Mouse (Mus musculus): ENCODE measurements around the gene Mink1. TPM values are rescaled to one million over a fixed set of nuclear protein-coding genes. Genes with fewer than 3 reads are reported as not detected.

Gene Mink1
- polyA plus RNA-seq, 1 experiment from 2014 or later, result 63.2 TPM

DNA sequence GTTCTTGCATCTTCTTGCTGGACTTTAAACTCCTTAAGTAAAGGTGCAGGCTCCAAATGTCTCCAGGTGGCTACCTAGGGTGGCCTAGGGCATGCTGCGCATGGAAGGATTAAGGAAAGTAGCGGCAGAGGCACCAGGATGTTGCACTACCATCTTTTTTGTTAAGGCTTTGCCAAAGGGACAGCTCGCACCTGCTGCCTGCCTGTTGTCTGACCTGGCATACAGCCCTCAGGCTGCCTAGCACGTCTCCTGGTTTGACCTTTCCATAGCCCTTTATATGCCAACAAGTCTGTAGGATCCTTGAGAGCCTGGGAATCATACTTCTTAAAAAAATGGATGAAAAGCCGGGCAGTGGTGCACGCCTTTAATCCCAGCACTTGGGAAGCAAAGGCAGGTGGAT, 80.4 kb downstream of the Mink1 start:
- ATAC-seq, result no peak
- CTCF ChIA-PET, result no interaction called here

DNA sequence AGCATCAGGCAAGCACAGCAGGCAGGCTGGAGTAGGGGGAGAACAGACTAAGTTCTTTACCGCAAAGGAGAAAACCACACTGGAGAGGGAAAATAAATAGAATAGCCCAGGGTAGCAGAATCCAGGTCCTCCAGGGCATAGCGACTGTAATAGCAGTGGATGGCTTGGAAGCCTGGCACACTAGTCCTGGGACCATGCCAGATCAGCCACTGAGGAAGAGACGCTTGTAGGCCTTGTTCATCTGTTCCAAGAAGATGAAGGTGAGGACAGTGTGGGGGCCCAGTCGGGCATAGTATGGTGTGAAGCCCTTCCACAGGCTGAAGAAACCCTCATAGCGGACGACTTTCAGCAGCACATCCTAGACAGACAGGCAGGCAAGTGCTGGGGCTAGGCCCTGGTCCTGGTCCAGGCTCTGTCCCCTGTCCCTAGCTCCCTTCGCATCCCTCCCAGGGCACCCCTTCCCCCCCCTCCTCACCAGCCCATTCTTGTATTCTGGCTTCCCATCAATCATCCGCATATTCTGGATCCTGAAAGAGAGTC, 82.0 kb downstream of the Mink1 start:
- ATAC-seq, result no peak

More for the DNA sequence above, 80.4 kb downstream of the Mink1 start:
- no peak for TF ChIP-seq CTCF (IDR thresholded peaks at IDR 0.05)
- POLR2A ChIA-PET, result no interaction called here
- DNase-seq (ENCODE audit: low read depth, low spot score), result no peak
- H3K27me3 ChIP-seq, result no peaks in the 10 kb centered on the region
- in situ Hi-C loops (cut with MboI; ENCODE audit: low pct_unique_long_range_greater_than_20kb), result no loop called here

DNA sequence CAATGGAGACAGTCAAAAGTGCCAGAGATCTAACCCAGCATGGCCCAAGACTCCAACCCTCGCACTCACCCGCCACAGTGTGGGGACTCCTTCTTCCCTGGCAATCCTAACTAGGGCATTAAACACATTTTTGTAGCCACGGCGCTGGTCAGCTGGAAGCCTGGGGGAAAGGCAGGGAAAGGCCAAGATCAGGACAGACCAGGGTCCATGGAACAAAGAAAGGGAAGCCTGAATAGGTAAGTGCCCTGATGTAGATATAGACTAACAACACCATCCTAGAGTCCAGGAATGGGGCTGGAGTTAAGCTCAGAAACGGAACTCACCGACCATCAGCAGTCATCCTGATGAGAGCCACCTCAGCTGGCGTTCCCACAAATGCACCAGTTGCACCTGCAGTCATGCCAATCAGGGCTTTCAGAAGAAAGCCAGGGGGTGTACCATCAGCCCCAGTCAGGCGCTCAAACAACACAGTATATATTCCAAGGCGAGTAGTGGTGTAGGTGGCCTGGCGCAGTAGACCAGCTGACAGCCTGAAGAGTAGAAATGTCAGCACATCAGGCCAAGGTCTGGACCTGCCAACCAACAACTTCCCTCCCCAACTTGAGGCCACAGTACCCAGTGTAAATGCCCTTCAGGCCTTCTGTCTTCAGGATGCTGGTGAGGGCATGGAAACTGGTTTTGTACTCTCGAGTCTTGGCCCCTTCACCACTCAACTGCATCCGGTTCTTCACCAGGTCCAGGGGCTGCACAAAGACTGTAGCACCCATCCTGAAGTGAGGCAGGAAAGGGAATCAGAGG, 83.0 kb downstream of the Mink1 start:
- in situ Hi-C loops (cut with MboI; ENCODE audit: low pct_unique_long_range_greater_than_20kb), result no loop called here
- no peak for TF ChIP-seq CTCF (IDR thresholded peaks at IDR 0.05)
- ATAC-seq (no peak), DNase-seq (ENCODE audit: low read depth, low spot score) (no peak)
- no peaks in the 10 kb centered on the region for H3K27me3 ChIP-seq
- ChIA-PET POLR2A (interaction anchor here (1.2 to 3.2 kb wide), 2 partner anchors 15 to 42 kb away, joined by 3 to 7 read pairs; partner anchors contain the start of gene Camta2), CTCF (interaction anchor here (1.1 kb wide), 1 partner anchor 21 kb away, joined by 3 read pairs; no protein-coding TSS in a partner anchor)

More for the DNA sequence above, 82.0 kb downstream of the Mink1 start:
- TF ChIP-seq CTCF (IDR thresholded peaks at IDR 0.05), result no peak
- POLR2A ChIA-PET, result interaction anchor here (1.2 kb wide), 1 partner anchor 14 kb away, joined by 3 read pairs; no protein-coding TSS in a partner anchor
- in situ Hi-C loops (cut with MboI; ENCODE audit: low pct_unique_long_range_greater_than_20kb), result no loop called here
- DNase-seq (ENCODE audit: low read depth, low spot score), result no peak
- CTCF ChIA-PET, result interaction anchor here (1.1 kb wide), 1 partner anchor 20 kb away, joined by 3 read pairs; no protein-coding TSS in a partner anchor
- no peaks in the 10 kb centered on the region for H3K27me3 ChIP-seq

DNA sequence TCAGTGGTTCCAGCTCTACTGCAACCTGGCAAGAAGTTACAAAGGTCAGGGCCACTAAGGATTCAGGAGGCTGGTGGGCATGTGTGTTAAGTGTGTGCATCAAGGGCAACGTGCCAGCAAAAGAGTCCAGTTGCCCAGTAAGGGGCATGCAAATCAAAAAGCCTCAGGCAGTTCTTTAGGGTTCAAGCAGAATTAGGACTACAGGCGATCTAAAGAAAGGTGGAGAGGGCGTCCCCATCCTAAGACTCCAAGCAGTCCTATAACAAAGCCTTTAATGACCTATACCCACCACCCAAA, 83.5 kb downstream of the Mink1 start:
- in situ Hi-C loops (cut with MboI; ENCODE audit: low pct_unique_long_range_greater_than_20kb), result no loop called here
- ATAC-seq (peak; percentile 2), DNase-seq (ENCODE audit: low read depth, low spot score) (no peak)
- H3K27me3 ChIP-seq, result no peaks in the 10 kb centered on the region
- CTCF ChIA-PET, result no interaction called here
- POLR2A ChIA-PET, result interaction anchor here (1.0 to 4.2 kb wide), 4 partner anchors 15 to 82 kb away, joined by 4 to 21 read pairs (median 6); partner anchors contain the start of genes Camta2 and Spag7
- no peak for TF ChIP-seq CTCF (IDR thresholded peaks at IDR 0.05)

DNA sequence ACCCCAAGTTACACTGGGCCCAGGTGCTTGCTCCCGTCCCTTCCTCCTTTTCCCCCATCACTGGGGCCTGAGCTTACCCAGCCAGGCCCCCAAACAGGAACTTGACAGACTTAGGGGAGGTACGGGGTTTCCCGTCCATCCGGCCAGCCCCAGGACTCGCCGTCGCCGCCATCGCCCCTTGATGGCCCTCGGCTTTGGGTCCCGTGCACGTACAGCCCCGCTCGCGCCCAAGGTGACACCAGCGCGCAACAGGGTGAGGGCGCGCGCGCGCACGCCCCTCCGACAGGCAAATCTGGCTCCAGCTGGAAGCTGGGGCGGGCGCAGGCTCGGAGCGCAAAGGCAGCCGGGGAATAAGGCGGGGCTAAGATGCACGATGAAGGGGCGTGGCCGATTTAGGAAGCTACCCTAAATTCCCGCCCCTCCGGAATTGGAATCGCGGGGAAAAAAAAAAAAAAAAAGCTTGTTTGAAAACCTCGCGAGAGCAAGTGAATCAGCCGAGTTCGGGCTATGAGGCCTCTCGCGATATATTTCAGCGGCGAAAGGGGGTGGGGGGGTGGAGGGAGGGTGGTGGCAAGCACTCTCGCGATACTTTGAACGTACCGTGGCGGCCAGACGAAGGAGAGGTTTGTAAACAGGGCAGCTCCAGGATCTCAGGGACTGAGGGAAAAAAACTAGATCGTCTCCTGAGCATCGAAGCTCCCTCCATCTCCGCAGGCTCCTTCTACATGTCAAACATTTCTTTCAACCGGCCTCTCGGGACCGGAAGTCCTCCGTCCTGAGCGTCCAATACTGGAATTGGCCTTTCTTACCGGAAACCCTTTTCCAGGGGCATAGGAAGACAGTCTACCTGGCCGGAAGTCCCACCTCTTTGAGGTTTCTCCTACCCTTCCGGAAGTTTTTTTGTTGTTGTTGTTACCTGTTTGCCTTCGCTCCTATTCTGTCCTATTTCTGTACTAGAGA, 84.3 kb downstream of the Mink1 start, which contains the start of the genes Rnf167 and Slc25a11:
Gene Rnf167 (plus strand): TSS at position 545 of the 960 bp plus-strand sequence.
Gene Slc25a11 (minus strand): TSS at position 789 of the 960 bp plus-strand sequence.
- CTCF ChIA-PET, result interaction anchor here (0.8 to 1.5 kb wide), 4 partner anchors 12 to 108 kb away, joined by 3 read pairs; no protein-coding TSS in a partner anchor
- peak; percentile 98 for DNase-seq (ENCODE audit: low read depth, low spot score)
- POLR2A ChIA-PET, result interaction anchor here (0.6 to 4.2 kb wide), 8 partner anchors 9 to 1793 kb away, joined by 3 to 21 read pairs (median 4); partner anchors contain the start of genes Camta2 and Spag7
- ATAC-seq, result peak; percentile 65
- no peak for TF ChIP-seq CTCF (IDR thresholded peaks at IDR 0.05)
- H3K27me3 ChIP-seq, result no peaks in the 10 kb centered on the region
- in situ Hi-C loops (cut with MboI; ENCODE audit: low pct_unique_long_range_greater_than_20kb), result no loop called here

DNA sequence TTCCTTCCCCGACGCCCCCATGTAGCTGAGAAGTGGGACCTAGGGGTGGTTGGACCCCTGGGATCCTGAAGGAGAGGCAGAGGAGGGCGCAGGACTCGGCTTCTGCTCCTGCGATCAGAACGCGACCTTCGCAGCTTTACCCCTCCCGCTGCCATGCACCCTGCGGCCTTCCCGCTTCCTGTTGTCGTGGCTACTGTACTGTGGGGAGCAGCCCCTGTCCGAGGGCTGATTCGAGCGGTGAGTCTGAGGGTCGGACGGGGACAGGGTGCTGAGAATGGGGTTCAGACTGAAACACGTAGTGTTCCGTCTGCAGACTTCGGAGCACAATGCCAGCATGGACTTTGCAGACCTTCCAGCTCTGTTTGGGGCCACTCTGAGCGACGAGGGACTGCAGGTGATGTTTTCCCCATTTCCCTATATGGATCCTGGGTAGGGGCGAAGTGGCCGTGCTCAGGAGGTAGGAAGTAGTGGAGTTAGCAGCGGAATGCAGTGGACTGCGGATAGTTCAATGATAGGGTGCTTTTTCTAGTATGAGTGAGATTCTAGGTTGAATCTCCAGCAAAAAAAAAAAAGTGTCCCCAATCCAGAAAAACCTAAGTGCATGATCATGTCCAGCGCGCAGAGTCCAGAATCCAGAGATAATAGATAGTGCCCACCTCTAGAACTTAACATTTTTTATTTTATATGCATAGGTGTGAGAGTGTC, 85.2 kb downstream of the Mink1 start:
- no peak for TF ChIP-seq CTCF (IDR thresholded peaks at IDR 0.05)
- no peaks in the 10 kb centered on the region for H3K27me3 ChIP-seq
- ATAC-seq (no peak), DNase-seq (ENCODE audit: low read depth, low spot score) (no peak)
- in situ Hi-C loops (cut with MboI; ENCODE audit: low pct_unique_long_range_greater_than_20kb), result no loop called here
- ChIA-PET POLR2A (interaction anchor here (0.6 to 4.2 kb wide), 6 partner anchors 8 to 1794 kb away, joined by 3 to 21 read pairs (median 4); partner anchors contain the start of genes Camta2 and Spag7), CTCF (interaction anchor here (0.9 to 1.5 kb wide), 2 partner anchors 13 to 20 kb away, joined by 3 read pairs; no protein-coding TSS in a partner anchor)

DNA sequence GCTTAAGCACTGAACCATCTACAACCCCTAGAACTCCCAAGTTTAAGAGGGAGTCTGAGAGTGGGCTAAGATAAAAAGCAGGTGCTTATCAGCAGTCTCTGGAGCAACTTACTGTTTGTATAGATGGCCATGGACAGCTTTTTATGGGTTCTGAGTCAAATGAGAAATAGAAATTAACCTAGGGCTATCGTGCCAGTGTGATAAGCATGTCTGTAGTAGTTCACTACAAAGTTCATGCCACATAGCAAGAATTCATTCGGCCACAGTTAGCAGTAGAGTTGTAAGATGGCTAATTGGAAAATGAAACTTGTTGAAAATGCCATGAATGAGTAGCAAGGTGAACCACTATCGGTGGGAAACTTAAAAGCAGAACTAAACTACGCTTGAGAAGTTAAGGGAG, 85.8 kb downstream of the Mink1 start:
- ChIA-PET CTCF (interaction anchor here (1.1 kb wide), 1 partner anchor 14 kb away, joined by 3 read pairs; no protein-coding TSS in a partner anchor), POLR2A (interaction anchor here (3.2 to 4.2 kb wide), 2 partner anchors 20 to 39 kb away, joined by 7 to 21 read pairs; partner anchors contain the start of genes Camta2 and Spag7)
- TF ChIP-seq CTCF (IDR thresholded peaks at IDR 0.05), result no peak
- DNase-seq (ENCODE audit: low read depth, low spot score), result no peak
- in situ Hi-C loops (cut with MboI; ENCODE audit: low pct_unique_long_range_greater_than_20kb), result no loop called here
- no peaks in the 10 kb centered on the region for H3K27me3 ChIP-seq
- no peak for ATAC-seq

DNA sequence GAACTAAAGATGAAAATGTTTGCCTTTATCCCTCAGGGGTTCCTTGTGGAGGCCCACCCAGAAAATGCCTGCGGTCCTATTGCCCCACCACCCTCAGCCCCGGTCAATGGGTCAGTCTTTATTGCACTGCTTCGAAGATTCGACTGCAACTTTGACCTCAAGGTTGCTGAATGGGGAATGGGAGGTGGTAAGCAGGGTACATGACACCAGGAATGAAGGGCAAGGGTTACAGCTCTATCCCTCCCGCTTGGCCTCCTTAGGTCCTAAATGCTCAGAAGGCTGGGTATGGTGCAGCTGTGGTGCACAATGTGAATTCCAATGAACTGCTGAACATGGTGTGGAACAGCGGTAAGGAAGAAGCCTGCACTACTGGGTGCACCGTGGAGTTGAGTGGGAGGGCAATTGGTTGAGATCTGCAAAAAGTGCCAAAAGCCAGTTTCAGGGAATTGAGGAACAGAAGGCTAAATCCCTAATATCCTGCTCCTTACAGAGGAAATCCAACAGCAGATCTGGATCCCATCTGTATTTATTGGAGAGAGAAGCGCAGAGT, 86.6 kb downstream of the Mink1 start:
- ChIA-PET CTCF (interaction anchor here (1.1 kb wide), 1 partner anchor 13 kb away, joined by 3 read pairs; no protein-coding TSS in a partner anchor), POLR2A (interaction anchor here (4.2 kb wide), 1 partner anchor 19 kb away, joined by 21 read pairs; the partner anchor contains the start of gene Spag7)
- DNase-seq (ENCODE audit: low read depth, low spot score) (no peak), ATAC-seq (no peak)
- TF ChIP-seq CTCF (IDR thresholded peaks at IDR 0.05), result no peak
- no peaks in the 10 kb centered on the region for H3K27me3 ChIP-seq
- in situ Hi-C loops (cut with MboI; ENCODE audit: low pct_unique_long_range_greater_than_20kb), result no loop called here

Measured in Patski (cell line).